ENCODE assay signal across 12 mouse cellular contexts in genomic region chr8:10066906-10067305, GRCm38 (mm10).
DNase-seq lines count a peak whose midpoint lies in the region.
"Had no signal": no experiment of that assay in that cellular context is flagged by ENCODE, and none has a peak within 500 bp of the region (broad histone marks: within the 10 kb centered on the region; RNA-seq: fewer than 3 reads in every experiment).

No protein-coding gene starts in this region.

- intact Hi-C loops in left cerebral cortex, postnatal 4 days (cut with DNase I) = no loop called here

- peak; percentile 45 to 66 for DNase-seq in cerebellum, postnatal 14 days
- DNase-seq in cerebellum, adult 11 months = no peak
- peak; percentile 26 for DNase-seq in kidney, postnatal 14 days
- no peak for DNase-seq in kidney, adult 8-10 months
- DNase-seq in left cerebral cortex, postnatal 4 days = peak; percentile 49
- DNase-seq in left cerebral cortex, adult 8-10 months (ENCODE audit: low spot score in 2 of 2) = no peak
- DNase-seq in testis, postnatal 14 days (ENCODE audit: low spot score) = no peak
- DNase-seq: adrenal gland, postnatal 14 days; cerebellum, adult 2 months; gastrocnemius, postnatal 36 days; heart, adult 11 months; heart, postnatal 36 days had no signal

Comparison
In these comparisons a context has a peak if more than half of its experiments do, and no peak if none do; other contexts are left out.
1. DNase-seq: peak in cerebellum, postnatal 14 days (2 of 2), kidney, postnatal 14 days (single experiment) and left cerebral cortex, postnatal 4 days (single experiment); none in cerebellum, adult 11 months (single experiment), kidney, adult 8-10 months (0 of 2), left cerebral cortex, adult 8-10 months (0 of 2) and testis, postnatal 14 days (single experiment).